Mouse (Mus musculus) gastrocnemius, postnatal 14 days (tissue): ENCODE results near the gene Spg20. TPM values are rescaled to one million over a fixed set of nuclear protein-coding genes. Genes with fewer than 3 reads are reported as not detected.
A peak's percentile ranks its signal among the peaks of the same experiment; 100 is the strongest.

ENCODE experiments used
- DNase-seq: peaks from one replicate; pipeline ENCODE4 v3.0.0; 2021; ENCODE audit warnings: mixed read lengths
- intact Hi-C: fragments of 180-260 bp; cut with DNase I; formaldehyde crosslinking; loops from one replicate; pipeline ENCODE4 v1.15.1; 2025; ENCODE audit warnings: low total_unique reads
- microRNA-seq, 2 experiments: library from miRNA; unstranded; fragments of <30 nt; microRNA quantifications; one replicate each; pipeline ENCODE4 v1.2.0; 2021
- total RNA-seq, 2 experiments: library from RNA; stranded (reverse); gene quantifications; 2 replicates each; pipeline ENCODE4 v1.2.3; 2021

The Spg20 gene
- total RNA-seq, 2 experiments from 2014 or later = 28.4 to 30.5 TPM

- DNase-seq = no peak
- intact Hi-C loops = no loop called here
Measured at GRCm38 (mm10) chr3:55137039-55137438, 25.1 kb downstream of the Spg20 start, which contains the start of gene Ccdc169. Ccdc169 (plus strand) TSS chr3:55137339.

GRCm38 (mm10) chr3:55139837-55140236, 27.9 kb downstream of the Spg20 start:
- DNase-seq = no peak
- intact Hi-C loops = no loop called here

- DNase-seq = no peak
- intact Hi-C loops = no loop called here
Measured at GRCm38 (mm10) chr3:55141401-55141800, 29.5 kb downstream of the Spg20 start.

- intact Hi-C loops = loop anchor here (5.0 kb wide), 1 partner anchor 63 kb away; no protein-coding TSS in a partner anchor
- DNase-seq = no peak
Measured at GRCm38 (mm10) chr3:55144916-55145315, 33.0 kb downstream of the Spg20 start.

- no peak for DNase-seq
- intact Hi-C loops = loop anchor here (5.0 kb wide), 1 partner anchor 64 kb away; no protein-coding TSS in a partner anchor
Measured at GRCm38 (mm10) chr3:55146441-55146840, 34.5 kb downstream of the Spg20 start.

- DNase-seq = no peak
- intact Hi-C loops = loop anchor here (5.0 kb wide), 1 partner anchor 65 kb away; no protein-coding TSS in a partner anchor
Measured at GRCm38 (mm10) chr3:55147156-55147555, 35.2 kb downstream of the Spg20 start.

GRCm38 (mm10) chr3:55148091-55148490, 36.2 kb downstream of the Spg20 start:
- DNase-seq = no peak
- intact Hi-C loops = loop anchor here (5.0 kb wide), 1 partner anchor 66 kb away; no protein-coding TSS in a partner anchor

- intact Hi-C loops = no loop called here
- DNase-seq = peak; percentile 52
Measured at GRCm38 (mm10) chr3:55151656-55152433, 39.9 kb downstream of the Spg20 start.

GRCm38 (mm10) chr3:55152673-55153334, 40.9 kb downstream of the Spg20 start:
- DNase-seq = no peak
- intact Hi-C loops = no loop called here

GRCm38 (mm10) chr3:55154163-55154562, 42.3 kb downstream of the Spg20 start:
- no peak for DNase-seq
- intact Hi-C loops = no loop called here

GRCm38 (mm10) chr3:55157413-55157812, 45.5 kb downstream of the Spg20 start:
- no peak for DNase-seq
- intact Hi-C loops = loop anchor here (5.0 kb wide), 1 partner anchor 200 kb away; no protein-coding TSS in a partner anchor

- DNase-seq = no peak
- intact Hi-C loops = no loop called here
Measured at GRCm38 (mm10) chr3:55161144-55161543, 49.2 kb downstream of the Spg20 start.

- intact Hi-C loops = no loop called here
- no peak for DNase-seq
Measured at GRCm38 (mm10) chr3:55163510-55163909, 51.6 kb downstream of the Spg20 start.

- no peak for DNase-seq
- intact Hi-C loops = no loop called here
Measured at GRCm38 (mm10) chr3:55172478-55172877, 60.6 kb downstream of the Spg20 start.

GRCm38 (mm10) chr3:55177271-55177670, 65.4 kb downstream of the Spg20 start:
- intact Hi-C loops = no loop called here
- DNase-seq = no peak

- no peak for DNase-seq
- intact Hi-C loops = no loop called here
Measured at GRCm38 (mm10) chr3:55181766-55182165, 69.9 kb downstream of the Spg20 start, which contains the start of gene Sohlh2. Sohlh2 (plus strand) TSS chr3:55182028.

Small RNA genes within 50 kb of the gene (microRNA-seq; reads per million reads assigned to microRNA genes)
- 0 reads per million in 2 experiments for gene Gm22029

Other genes with a start within 250 kb of the Spg20 start
- not detected for gene Sertm1, start 196.2 kb upstream of the Spg20 start, total RNA-seq
- not detected for gene Ccna1, start 56.6 kb upstream of the Spg20 start, total RNA-seq
- gene Ccdc169, start 25.2 kb downstream of the Spg20 start, total RNA-seq = not detected
- gene Sohlh2, start 69.9 kb downstream of the Spg20 start, total RNA-seq = not detected
- 10 to 100 TPM in 1 of 2 experiments, 1 to 10 TPM in 1; 9.2 to 11.1 TPM for gene Dclk1, start 130.3 kb downstream of the Spg20 start, total RNA-seq